Mouse (Mus musculus) left cerebral cortex, adult 9 months (tissue): ENCODE results near the gene Usp3.
A peak's percentile ranks its signal among the peaks of the same experiment; 100 is the strongest.

ENCODE experiments used
- DNase-seq, 2 experiments: peaks; one replicate each; pipeline ENCODE4 v3.0.0; 2022; ENCODE audit warnings: low spot score in 2 of 2

Usp3 gene

DNA sequence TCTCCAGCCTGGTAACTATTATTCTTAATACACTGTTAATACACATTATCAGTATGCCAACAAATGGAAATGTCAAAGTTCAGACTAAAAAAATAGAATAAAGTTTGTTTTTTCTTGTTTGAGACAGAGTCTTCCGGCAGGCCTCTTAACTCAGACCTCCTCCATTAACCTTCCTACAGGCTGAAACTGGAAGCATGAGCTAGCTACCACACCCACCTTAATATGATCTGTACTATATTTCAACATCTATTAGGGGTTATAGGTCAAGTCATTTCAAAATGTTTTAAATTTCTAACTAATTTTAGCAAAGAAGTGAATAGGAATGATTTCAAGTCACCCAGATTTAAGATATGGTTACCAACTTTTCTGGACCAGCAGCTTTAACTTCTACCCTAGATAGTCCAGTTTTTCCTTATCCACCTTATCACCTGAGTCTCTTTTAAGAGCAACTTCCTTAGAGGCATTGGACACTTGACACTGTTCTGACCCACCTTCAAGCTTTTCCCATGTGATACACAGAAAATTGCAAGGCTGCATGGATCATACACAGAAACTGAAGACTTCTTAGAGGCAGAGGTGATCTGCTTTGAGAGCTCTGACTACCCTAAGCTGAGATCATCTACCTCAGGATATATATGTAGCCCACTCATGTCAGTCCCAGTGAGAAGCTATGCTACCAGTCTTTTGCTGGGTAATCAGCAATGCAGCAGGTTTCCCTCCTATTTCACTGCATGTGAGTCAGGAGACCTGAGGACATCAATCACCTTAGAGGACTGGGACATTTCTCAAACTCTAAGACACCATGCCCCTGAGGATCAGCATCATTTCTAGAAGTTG, 17.7 kb downstream of the Usp3 start:
- DNase-seq: no peak

DNA sequence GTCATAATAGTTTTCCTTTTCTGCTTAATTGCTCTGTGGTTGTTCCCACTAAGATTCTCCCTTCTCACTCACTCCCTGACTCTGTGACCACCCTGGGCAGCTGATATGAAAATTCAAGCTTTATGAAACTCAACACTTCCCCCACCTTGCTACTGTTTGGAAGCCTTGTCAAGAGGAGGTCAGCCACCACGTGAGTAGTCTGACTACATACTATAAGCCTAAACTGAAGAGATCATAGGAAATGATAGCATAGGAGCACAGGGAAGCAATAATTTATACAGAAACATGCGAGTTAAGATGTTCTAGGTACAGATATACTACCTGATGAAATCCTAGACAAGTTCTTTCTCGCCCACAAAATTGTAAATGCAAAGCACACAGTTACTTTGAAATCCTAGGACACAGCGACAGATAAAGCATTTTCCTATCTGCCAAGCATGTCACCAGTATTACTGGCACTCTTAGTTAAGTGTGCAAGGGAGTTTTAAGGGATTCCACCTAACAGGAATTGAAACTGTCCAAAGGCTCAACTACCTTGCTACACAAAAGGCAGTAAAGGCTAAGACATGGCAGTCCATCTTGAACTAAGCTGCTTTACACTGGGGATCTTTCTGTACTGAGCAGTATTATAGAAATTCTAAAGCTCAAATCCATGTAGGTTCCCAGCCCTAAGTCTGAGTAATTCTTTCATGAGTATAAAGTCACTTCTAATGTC, 20.8 kb downstream of the Usp3 start:
- DNase-seq: no peak

DNA sequence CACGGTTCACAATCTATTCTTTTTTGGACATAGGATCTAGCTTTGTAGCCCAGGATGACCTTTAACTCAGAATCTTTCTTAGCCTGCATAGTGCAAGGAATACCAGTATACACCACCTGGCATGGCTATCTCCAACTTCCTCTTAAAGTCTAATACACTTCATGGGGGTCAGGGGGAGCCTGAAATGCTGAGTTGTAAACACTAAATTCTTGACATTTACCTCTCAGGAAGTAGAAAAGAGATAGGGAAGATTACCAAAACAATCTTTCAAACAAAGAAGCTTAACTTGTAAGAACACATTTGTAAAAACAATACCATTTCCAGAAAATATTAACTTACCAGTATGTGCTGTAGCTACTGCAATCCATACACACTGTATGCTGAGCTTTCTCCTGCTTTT, 30.7 kb downstream of the Usp3 start:
- no peak for DNase-seq

DNA sequence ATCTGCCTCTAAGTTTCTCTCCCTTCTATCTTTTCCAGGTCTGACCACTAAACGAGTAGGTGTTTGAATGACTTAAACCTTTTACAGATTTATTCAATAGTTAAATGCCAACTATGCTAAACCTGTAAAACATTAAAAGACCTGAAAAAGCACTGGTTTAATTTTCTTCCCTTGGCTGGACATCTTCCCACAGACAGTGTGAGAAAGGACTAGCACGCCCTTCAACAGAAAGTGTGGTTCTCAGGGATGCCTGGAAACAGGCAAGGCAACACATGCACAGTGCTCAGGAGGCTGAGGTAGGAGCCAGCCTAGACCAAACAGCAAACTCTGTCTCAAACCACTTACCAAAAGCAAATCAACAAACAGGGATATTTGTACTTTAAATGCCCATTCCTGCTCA, 31.4 kb downstream of the Usp3 start:
- no peak for DNase-seq

DNA sequence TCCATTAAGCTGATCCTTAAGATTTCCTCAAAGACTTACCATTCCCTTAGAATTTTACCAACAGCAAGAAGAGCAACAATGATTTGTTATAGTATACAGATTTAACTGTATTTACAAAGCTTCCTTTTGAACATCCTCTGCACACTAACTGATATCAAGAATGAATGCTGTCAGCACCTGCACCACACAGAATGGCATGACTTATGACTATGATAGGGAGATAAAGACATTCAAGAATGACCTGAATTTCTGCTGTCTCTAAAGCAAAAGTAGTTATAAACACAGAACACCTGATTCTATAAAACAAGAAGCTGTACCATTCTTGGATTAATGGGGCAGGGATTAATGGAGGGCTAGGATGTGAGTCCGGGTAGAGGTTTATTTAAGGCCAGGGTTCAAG, 32.2 kb downstream of the Usp3 start:
- no peak for DNase-seq

DNA sequence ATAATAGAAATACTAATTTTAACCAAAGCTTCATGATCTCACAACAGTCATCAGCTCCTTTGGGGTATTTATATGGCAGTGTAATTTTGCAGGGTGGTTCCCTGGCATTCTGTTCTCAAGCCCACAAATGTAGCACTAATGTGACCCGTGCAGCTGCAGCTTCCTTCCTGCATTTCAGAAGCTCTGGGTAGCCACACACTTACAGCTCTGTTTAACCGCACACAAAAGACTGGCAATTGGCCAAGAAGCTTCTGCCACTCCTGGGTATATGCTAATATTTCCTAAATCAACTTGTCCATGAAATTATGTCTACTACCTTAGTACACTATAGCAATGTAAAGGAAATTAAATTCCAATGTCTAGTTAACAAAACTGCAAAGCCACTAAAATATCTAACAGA, 32.6 kb downstream of the Usp3 start:
- DNase-seq: peak in 1 of 2 experiments; percentile 4

DNA sequence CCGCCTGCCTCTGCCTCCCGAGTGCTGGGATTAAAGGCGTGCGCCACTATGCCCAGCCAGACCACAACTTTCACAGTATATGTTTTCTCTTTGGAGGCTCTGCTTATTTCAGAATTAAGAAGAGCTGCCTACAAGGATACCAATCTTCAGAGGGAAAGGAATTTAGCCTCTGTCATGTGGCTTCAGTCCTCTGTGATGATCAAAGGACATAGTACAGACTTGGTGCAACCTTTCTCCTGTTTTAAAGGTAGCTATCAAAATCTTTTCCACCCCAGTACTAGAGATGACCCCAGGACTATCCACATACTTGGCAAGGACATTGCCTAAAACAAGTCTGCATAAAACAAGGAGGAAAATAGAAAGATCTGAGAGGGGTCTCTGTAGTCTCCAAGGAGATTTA, 34.0 kb downstream of the Usp3 start:
- no peak for DNase-seq

DNA sequence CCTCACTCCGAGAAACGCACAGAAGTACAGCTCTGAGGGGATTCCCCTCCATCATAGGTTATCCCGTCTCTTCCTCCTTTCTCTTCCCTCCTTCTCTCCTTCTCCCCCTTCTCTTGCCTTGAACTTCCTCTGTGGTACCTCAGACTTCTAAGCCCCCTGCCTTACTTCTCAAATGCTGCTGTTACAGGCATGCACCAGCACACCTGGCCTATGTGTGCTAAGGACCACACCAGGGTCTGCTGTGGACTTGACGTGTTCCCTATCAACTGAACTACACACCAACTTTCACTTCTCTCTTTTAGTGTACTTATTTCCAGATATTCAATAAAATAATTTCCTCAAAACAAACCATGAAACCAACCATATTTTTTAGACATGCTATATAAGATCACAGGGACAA, 50.2 kb downstream of the Usp3 start:
- DNase-seq: no peak

DNA sequence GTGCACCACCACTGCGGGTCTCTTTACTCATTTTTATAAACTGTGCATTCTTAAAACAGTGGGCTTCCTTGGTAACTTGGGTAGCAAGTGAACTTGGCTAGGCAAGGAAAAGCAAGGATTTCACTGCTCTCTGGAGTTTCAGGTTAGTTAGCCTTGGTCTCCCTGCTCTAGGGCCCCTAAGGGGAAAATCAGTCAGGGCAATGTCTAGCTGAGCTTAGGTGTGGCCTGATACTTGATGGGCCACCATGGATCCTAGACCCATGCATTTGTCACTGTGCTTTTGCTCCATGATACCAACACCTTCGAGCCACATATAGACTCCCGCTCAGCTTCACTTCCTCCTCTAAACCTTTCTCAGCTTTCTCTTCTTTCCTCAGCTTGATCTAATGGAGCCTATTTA, 71.3 kb downstream of the Usp3 start:
- no peak for DNase-seq

DNA sequence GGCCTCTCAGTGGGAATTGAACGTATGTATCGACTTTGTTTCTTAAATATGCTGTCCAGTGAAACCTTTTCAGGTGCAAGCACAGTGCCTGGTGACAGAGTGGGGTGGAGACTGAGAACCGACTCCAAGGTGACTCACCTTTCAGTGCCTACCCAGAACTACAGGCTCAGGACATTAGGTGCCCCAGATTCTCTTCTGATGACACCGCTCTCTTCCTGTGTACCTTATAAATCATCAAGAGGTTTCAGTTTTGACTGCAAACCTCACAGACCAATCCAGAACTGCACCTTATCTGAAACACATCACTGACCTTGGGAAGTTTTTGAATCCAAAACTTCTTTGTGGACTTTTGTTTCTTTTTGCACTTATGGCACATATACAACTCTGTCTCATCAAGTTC, 72.6 kb downstream of the Usp3 start:
- DNase-seq: no peak

DNA sequence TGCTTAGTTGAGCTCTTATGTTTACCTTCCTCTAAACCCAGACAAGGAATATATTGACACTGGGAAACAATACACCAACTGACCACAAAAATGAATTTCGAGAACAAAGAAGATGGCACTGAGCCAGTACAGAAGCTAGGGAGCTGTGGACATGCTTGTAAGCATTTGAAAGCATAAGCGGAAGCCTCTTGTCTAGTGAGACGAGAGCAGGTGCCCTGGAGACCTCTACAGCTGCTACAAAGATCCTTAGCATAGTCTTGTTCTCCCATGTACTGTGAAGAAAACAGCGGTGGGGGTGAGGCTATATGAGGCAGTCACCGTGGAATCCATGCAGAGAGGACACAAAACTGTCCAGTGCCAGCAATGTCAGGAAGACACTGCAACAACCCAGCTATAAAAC, 74.0 kb downstream of the Usp3 start:
- DNase-seq: no peak

DNA sequence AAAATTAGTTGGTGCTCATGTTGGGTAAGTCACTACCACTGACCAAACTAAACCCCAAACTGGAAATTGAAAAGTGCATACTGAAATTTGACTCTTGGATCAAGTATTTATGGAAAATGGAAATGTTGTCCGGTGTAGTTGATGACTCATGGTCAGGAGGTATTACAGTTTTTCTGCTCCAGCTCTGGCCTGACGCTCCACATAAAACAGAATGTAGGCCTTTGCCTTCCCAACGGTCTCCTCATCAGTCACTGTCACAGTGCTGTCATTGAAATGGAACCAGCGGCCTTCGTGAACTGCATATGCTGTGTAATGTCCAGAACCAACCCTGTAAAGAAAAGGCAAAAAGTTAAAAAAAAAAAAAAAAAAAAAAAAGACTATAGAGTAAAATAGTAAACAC, 74.7 kb downstream of the Usp3 start:
- no peak for DNase-seq

DNA sequence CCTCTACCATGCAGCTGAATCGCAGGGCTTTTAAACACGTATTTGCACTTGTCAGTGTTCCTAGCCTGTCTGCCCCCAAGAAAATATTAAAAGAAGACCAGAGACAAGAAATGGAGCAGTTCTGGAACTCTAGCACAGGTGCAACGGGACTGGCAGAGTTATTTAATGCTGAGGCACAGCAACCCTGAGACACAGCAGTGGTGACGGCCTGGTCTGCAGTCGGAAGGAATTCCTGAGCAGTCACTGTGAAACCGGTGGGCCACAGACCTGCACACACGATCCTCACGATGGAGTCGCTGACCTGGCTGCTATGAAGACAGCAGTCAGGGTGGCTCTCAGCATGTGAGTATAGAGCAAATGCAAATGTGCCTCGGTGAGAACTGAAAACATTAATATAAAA, 75.2 kb downstream of the Usp3 start:
- no peak for DNase-seq

DNA sequence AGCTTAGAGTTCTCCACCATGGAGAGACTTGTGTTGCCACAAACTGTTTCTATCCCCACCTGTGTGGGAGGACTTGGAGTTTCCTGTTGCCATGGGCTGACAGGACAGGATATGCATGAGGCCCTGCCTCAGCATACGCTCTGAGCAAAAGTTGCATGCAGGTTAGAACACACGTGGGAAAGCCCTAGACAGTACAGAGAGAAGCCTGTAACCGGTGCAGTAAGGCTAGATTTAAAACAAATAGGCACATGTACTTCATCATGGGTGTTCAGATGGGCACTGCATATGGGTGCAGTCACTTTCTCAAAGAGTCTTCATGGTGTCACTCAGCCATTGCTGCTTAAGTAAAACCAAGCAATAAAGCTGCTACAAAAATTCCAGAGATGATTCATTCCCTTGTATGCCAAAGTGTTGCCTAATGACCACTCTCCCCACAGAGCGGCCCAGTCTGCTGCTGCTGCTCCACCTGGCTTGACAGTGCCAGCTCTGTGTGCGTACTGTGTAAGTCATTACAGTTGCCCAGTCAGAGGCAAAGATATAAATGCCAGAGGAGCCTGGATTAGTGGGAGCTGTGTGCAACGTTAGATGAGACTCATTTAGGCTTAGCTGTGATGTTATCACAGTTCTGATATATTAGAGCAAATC, 76.5 kb downstream of the Usp3 start:
- no peak for DNase-seq

DNA sequence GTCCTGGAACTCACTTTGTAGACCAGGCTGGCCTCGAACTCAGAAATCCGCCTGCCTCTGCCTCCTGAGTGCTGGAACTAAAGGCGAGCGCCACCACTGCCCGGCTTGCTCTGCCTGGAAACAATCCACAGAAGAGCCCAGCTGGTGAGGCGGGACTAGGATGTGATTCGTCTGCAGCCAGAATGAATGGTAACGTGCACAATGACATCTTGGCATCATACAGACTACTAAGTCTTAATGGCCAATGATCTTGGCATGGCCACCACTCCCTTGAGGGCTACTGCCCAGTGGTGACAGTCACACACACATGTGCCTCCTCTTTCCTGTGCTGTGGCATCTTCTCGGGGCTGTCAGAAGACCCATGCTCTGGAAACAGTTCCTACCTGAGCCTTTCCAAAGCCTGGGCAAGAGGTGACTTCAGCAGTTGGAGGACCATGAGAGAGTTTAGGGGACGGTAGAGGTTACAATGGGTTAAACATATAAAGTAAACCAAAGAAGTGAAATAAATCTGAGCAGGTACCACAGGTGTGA, 77.2 kb downstream of the Usp3 start:
- no peak for DNase-seq

DNA sequence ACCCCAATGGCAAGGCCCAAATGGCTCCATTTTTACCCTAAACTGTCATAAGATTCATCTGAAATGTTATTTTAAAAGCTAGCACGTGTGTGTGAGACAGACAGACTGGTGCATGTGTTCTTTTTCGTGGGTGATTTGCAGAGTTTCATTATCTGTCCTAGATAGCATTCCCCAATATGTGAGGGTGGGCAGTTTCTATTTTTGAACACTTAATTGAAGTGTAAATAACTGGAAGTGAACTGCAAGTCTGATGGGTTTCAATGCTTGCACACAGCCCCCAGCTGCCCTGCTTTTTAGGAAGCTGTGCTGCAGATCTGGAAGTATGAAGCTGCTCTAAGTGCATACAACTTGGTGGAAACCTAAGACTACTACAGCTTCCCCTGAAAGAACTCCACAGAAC, 77.8 kb downstream of the Usp3 start:
- DNase-seq: no peak

DNA sequence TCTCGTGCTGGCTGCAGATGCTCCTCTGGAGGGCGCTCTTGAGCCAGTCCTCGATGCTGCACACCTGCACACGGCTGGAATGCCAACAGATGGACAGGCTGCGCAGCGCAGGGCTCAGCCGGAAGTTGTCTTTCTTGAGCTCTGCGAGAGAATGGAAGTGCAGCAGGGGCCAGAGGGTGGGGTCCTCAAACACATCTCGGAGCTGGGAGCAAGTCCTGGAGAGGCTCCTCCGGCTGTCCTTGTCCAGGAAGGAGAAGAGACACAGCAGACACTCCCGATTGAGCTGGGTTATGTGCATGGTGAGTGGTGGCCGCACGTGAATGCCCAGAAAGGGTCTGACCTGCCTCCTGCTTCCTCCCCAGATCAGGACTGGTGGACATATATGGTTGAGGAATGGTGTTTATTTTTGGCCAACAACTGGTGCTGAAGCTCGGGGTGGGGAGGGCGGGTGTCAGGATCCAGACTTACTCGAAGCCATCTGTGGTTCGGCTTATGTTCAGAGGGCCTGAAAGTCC, 78.6 kb downstream of the Usp3 start, which contains the start of gene Fbxl22:
Gene Fbxl22, minus strand, starts transcription at position 338 of the 515 bp plus-strand sequence.
- peak in 1 of 2 experiments; percentile 68 for DNase-seq

DNA sequence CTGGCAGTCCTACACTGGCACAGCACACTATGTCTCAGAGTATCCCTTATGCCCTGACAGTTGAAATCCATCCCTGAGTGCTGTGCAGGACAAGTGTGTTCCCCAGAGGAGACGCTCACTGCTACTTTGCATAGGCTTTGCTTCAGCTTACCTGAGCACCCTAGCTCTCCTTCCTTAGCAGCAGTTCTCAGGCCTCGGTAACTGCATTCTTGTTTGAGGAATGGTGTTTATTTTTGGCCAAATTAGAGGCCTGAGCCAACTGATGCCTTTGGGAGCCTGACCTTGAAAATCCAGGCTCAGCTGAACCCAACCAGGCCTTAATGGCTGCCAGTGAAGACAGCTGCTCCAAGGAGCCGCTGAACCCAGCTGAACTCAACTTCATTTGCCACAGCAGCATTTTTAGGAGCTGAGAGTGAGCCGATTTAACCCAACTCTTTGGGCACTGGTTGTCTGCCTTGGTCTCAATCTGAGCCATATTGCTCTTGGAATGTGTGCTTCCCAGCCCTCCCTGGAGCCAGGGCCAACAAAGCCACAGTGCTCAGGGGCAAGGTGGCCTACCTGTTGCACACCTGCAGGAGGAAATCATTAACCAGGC, 79.2 kb downstream of the Usp3 start:
- DNase-seq: no peak

DNA sequence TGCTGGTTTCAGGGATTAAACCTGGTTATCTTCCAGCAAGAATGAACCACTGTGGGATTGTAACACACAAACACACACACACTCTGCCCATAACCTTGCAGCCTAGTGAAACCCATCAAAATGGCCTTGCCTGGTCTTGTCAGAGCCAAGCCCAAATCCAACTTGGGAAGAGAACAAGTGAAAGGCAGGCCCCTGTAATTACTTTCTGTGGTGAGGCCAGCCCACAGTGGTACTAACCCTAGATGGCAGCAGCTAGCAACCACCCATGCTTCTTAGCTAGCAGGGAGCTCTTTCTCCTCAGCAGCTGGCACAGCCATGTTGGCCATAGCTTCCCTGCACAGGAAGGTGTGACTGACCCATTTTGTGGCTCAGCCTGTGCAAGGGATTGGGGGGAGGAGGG, 79.8 kb downstream of the Usp3 start:
- no peak for DNase-seq

DNA sequence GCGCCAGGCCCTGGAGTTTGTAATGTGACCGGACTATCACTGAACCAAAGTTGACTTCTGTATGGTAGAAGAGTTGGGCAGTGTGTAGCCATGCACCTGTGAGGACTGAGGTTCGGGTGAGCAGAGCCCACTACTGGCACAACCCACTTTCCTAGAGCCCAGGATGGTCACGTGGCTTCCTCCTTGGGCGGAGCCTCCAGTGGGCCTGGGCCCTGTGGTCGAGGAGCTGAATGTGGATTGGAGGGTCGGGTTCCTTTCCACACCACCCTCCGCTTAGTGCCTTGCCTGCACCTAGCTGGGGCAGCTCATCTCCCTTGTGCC, 80.6 kb downstream of the Usp3 start:
- DNase-seq: peak; percentile 71 to 87

DNA sequence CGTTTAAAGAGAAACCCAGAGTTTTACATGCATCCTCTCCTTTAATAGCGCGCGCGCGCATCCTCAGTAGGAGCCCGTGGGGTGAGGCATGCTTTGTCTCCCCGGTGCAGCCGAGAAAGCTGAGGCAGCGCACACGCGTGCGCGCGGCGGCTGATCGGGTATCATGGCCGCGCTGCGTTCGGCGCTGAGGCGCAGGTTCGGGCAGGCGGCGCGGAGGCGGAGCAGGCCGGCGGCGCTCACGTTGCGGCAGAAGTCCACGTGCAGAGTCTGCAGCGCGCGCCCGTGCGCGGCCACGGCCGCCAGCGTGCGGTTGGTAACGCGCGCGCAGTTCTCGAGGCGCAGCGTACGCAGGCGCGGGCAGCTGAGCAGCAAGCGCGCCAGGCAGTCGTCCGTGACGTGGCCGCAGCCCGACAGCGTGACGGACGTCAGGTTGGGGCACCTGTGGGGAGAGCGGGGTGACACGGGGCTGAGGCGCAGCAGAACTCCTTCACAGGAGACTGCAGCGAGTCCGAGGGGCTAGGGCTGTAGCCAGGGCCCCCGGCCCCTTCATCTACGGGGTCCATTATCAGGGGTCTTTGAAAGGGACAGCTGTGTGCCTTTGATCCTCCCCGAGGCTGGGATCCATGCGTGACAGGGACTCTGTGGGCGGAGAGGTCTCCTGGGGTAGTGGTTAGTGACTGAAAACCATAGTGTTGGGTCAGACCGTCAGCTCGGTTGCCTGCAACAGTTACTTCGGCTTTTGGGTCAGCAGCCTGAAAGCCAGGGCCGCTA, 81.2 kb downstream of the Usp3 start:
- peak; percentile 96 for DNase-seq
